Mouse (Mus musculus): ENCODE data around the gene Supt5. TPM values are rescaled to one million over a fixed set of nuclear protein-coding genes. Genes with fewer than 3 reads are reported as not detected.

The Supt5 gene
- polyA plus RNA-seq, 1 experiment from 2014 or later: 62.6 TPM

DNA sequence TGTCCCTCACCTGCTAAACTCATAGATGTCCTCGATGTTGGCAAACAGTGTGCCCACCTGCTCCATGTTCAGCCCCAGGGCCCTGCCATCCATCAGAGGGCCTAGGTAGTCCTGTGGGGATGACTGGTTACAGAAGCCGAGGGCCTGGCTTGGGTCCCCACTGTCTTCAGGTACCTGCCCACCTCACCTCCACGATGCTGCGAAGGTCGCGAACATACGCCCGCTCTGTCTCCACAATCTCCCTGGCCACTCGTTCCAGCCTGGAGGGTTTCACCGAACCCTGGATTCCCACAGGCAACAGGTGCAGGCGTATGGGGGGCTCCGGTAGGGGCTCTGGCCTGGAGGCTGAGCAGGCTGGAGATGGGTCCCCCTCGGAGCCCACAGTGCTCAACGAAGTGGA is 31.5 kb upstream of the Supt5 start:
- ATAC-seq (no peak), DNase-seq (ENCODE audit: low spot score) (no peak)
- peak overlapping the region; percentile 70 for H3K4me2 ChIP-seq (ENCODE audit: low read length)
- 91% methylated on average over 14 of the region's 14 CpGs for WGBS
- peak overlapping the region; percentile 82 for H3K4me3 ChIP-seq (ENCODE audit: low read depth, low read length)
- H3K27me3 ChIP-seq (replicated peaks; ENCODE audit: control insufficient read depth, insufficient read depth, low read length): no peaks in the 10 kb centered on the region
- peaks cover 11% of the 10 kb centered on the region for H3K4me1 ChIP-seq (ENCODE audit: control insufficient read depth, insufficient read depth, low read length)
- 0 out of 2 replicates have a peak overlapping the region, but pooled peaks have one; percentile 25 for H3K9ac ChIP-seq (ENCODE audit: low read length)
- H3K27ac ChIP-seq (ENCODE audit: low read depth, low read length): no peak overlapping the region
- peaks cover 48% of the 10 kb centered on the region for H3K36me3 ChIP-seq (ENCODE audit: control insufficient read depth, insufficient read depth, low read length)
- no peaks in the 10 kb centered on the region for H3K9me3 ChIP-seq (replicated peaks; ENCODE audit: control insufficient read depth, low read length)

GRCm38 (mm10) chr7:28368276-28368920 is 29.9 kb upstream of the Supt5 start:
- DNase-seq (ENCODE audit: low spot score): no peak
- no peaks in the 10 kb centered on the region for H3K27me3 ChIP-seq (replicated peaks; ENCODE audit: control insufficient read depth, insufficient read depth, low read length)
- no peak for ATAC-seq
- H3K27ac ChIP-seq (ENCODE audit: low read depth, low read length): no peak overlapping the region
- no peaks in the 10 kb centered on the region for H3K9me3 ChIP-seq (replicated peaks; ENCODE audit: control insufficient read depth, low read length)
- WGBS: 91% methylated on average over 16 of the region's 16 CpGs
- no peak overlapping the region for H3K4me3 ChIP-seq (ENCODE audit: low read depth, low read length)
- H3K4me2 ChIP-seq (ENCODE audit: low read length): no peak overlapping the region
- peaks cover 11% of the 10 kb centered on the region for H3K4me1 ChIP-seq (ENCODE audit: control insufficient read depth, insufficient read depth, low read length)
- peaks cover 64% of the 10 kb centered on the region for H3K36me3 ChIP-seq (ENCODE audit: control insufficient read depth, insufficient read depth, low read length)
- H3K9ac ChIP-seq (ENCODE audit: low read length): no peak overlapping the region

DNA sequence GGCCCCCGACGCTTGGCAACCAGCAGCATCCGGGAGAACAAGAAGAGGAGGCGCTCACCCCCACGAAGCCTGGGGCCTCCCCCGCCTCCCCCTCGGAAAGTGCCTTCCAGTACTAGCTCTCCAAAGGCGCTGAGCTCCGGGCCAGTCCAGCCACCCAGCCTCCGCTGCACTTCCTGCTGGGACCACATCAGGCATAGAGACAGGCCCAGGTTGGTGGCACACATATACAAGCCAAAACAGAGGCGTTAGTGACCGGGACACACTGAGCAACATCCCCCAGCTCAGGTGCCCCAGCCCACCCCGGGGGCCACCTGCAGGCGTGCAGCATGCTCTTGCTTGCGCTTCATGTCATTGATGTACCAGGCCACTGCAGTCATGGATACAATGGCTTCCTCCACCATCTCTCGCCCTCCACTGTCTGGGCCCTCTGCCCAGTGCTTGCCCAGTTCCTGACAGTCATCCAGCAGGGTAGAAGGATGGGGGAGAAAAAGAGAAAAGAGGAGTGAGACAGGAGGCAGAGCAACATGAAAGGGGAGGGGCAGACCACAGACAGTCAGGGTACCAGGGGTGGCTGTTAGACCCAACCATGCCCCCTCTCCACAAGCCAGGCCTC is 29.2 kb upstream of the Supt5 start:
- no peak for DNase-seq (ENCODE audit: low spot score)

DNA sequence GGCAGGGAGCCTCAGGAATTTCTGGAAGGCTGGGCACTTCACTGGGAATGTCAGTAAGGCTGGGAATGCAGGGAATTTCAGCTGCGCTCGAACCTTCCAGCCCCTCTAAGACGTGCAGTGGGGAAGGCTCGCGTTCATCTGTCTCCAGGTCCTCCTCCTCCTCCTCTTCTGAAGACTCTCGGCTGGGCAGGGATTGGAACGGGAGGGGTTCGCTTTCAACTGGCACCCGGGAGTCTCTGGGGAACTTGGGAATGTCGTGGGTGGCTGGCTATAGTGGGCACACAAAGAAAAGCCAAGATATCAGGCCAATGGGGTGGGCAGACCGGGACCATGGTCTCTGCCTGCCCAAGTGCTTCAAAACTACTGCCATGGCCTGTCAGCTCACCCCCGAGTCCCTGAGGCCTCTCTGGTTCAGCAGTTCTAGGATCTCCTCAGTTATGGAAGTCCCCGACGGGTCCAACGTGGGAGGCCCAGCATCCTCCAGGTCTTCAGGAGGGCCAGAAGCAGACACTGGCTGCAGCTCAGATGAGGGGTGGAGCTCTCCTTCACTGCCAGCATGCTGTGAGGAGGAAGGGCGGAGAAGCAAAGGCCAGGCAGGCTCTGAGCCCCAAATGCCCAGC is 24.0 kb upstream of the Supt5 start:
- Histone ChIP-seq H3K4me3 (ENCODE audit: low read depth, low read length) (no peak overlapping the region), H3K36me3 (ENCODE audit: control insufficient read depth, insufficient read depth, low read length) (peaks cover 82% of the 10 kb centered on the region), H3K9me3 (replicated peaks; ENCODE audit: control insufficient read depth, low read length) (no peaks in the 10 kb centered on the region), H3K4me2 (ENCODE audit: low read length) (no peak overlapping the region), H3K27me3 (replicated peaks; ENCODE audit: control insufficient read depth, insufficient read depth, low read length) (no peaks in the 10 kb centered on the region), H3K4me1 (ENCODE audit: control insufficient read depth, insufficient read depth, low read length) (peaks cover 3% of the 10 kb centered on the region; the same call in 1 of the 2 replicates), H3K9ac (ENCODE audit: low read length) (no peak overlapping the region), H3K27ac (ENCODE audit: low read depth, low read length) (no peak overlapping the region)
- WGBS: 91% methylated on average over 15 of the region's 16 CpGs
- ATAC-seq (no peak), DNase-seq (ENCODE audit: low spot score) (no peak)

More for the DNA sequence above, 29.2 kb upstream of the Supt5 start:
- Histone ChIP-seq H3K4me2 (ENCODE audit: low read length) (no peak overlapping the region), H3K4me1 (ENCODE audit: control insufficient read depth, insufficient read depth, low read length) (peaks cover 11% of the 10 kb centered on the region), H3K9me3 (replicated peaks; ENCODE audit: control insufficient read depth, low read length) (no peaks in the 10 kb centered on the region), H3K27me3 (replicated peaks; ENCODE audit: control insufficient read depth, insufficient read depth, low read length) (no peaks in the 10 kb centered on the region), H3K36me3 (ENCODE audit: control insufficient read depth, insufficient read depth, low read length) (peaks cover 68% of the 10 kb centered on the region), H3K9ac (ENCODE audit: low read length) (no peak overlapping the region), H3K4me3 (ENCODE audit: low read depth, low read length) (no peak overlapping the region), H3K27ac (ENCODE audit: low read depth, low read length) (no peak overlapping the region)
- 91% methylated on average over 16 of the region's 16 CpGs for WGBS
- no peak for ATAC-seq

DNA sequence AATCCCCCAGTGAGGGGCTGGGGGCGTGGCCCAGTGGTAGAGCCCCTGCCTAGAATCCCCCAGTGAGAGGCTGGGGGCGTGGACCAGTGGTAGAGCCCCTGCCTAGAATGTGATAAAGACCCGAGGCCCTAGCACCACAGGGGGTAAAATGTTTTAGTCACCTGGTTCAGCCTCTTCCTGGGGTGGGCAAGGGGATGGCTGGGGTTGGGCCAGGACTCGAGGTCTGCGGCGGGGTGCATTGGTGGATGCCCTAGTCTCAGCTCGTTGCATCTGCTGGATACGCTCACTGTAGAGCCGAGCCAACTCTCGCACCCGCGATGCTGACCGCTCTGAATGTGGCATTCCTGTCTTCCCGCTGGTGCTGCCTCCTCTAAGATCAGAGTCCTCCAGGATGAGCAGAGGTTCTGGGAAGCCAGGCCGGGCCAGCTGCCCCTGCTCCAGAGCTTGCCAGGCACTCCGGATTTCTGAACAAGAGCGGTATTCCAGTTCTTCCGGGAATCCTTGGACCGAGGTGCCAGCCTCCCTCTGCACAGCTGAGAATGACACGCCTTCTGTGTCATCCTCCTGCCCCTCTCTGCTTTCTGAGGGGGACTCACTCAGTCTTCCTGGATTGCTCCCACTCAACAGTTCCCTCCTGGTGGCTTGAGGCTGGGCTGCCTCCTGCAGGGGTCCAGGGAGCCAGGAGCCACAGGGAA is 23.2 kb upstream of the Supt5 start:
- Histone ChIP-seq H3K9me3 (replicated peaks; ENCODE audit: control insufficient read depth, low read length) (no peaks in the 10 kb centered on the region), H3K9ac (ENCODE audit: low read length) (no peak overlapping the region), H3K27me3 (replicated peaks; ENCODE audit: control insufficient read depth, insufficient read depth, low read length) (no peaks in the 10 kb centered on the region), H3K36me3 (ENCODE audit: control insufficient read depth, insufficient read depth, low read length) (peaks cover 75% of the 10 kb centered on the region), H3K4me3 (ENCODE audit: low read depth, low read length) (no peak overlapping the region), H3K27ac (ENCODE audit: low read depth, low read length) (no peak overlapping the region), H3K4me2 (ENCODE audit: low read length) (no peak overlapping the region), H3K4me1 (ENCODE audit: control insufficient read depth, insufficient read depth, low read length) (peaks cover 3% of the 10 kb centered on the region; the same call in 1 of the 2 replicates)
- no peak for DNase-seq (ENCODE audit: low spot score)
- WGBS: 96% methylated on average over 20 of the region's 20 CpGs
- ATAC-seq: no peak

DNA sequence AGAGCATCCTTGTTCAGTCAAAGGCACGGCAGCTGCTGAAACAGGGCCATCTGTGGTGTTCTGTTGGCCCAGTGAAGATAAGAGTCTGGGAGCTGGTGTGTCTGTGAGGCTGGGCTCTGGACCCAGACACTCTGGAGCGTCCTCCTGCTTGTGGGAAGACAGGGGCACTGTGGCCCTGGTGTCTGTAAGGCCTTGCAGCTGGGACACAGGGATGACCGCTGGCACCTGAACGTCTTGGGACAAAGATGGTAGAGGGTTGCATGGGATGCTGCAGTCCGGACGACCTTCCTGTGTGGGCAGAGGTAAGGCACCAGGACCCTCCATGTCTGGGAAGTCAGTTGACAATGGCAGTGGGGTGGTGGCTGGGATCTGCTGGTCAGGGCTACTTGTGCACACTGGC is 21.7 kb upstream of the Supt5 start:
- Histone ChIP-seq H3K4me1 (ENCODE audit: control insufficient read depth, insufficient read depth, low read length) (peaks cover 3% of the 10 kb centered on the region; the same call in 1 of the 2 replicates), H3K36me3 (ENCODE audit: control insufficient read depth, insufficient read depth, low read length) (peaks cover 61% of the 10 kb centered on the region), H3K27me3 (replicated peaks; ENCODE audit: control insufficient read depth, insufficient read depth, low read length) (no peaks in the 10 kb centered on the region), H3K9ac (ENCODE audit: low read length) (no peak overlapping the region), H3K27ac (ENCODE audit: low read depth, low read length) (no peak overlapping the region), H3K4me2 (ENCODE audit: low read length) (no peak overlapping the region), H3K4me3 (ENCODE audit: low read depth, low read length) (no peak overlapping the region), H3K9me3 (replicated peaks; ENCODE audit: control insufficient read depth, low read length) (no peaks in the 10 kb centered on the region)
- 90% methylated on average over 6 of the region's 6 CpGs for WGBS
- DNase-seq (ENCODE audit: low spot score): no peak
- no peak for ATAC-seq

- Histone ChIP-seq H3K9me3 (replicated peaks; ENCODE audit: control insufficient read depth, low read length) (no peaks in the 10 kb centered on the region), H3K9ac (ENCODE audit: low read length) (no peak overlapping the region), H3K27ac (ENCODE audit: low read depth, low read length) (no peak overlapping the region), H3K4me1 (ENCODE audit: control insufficient read depth, insufficient read depth, low read length) (peaks cover 3% of the 10 kb centered on the region; the same call in 1 of the 2 replicates), H3K36me3 (ENCODE audit: control insufficient read depth, insufficient read depth, low read length) (peaks cover 61% of the 10 kb centered on the region), H3K27me3 (replicated peaks; ENCODE audit: control insufficient read depth, insufficient read depth, low read length) (no peaks in the 10 kb centered on the region), H3K4me2 (ENCODE audit: low read length) (no peak overlapping the region), H3K4me3 (ENCODE audit: low read depth, low read length) (no peak overlapping the region)
- no peak for DNase-seq (ENCODE audit: low spot score)
- WGBS: 88% methylated on average over 10 of the region's 10 CpGs
- no peak for ATAC-seq
Observed at GRCm38 (mm10) chr7:28359854-28360253, 21.3 kb upstream of the Supt5 start.

- Histone ChIP-seq H3K27ac (ENCODE audit: low read depth, low read length) (no peak overlapping the region), H3K9ac (ENCODE audit: low read length) (no peak overlapping the region), H3K9me3 (replicated peaks; ENCODE audit: control insufficient read depth, low read length) (no peaks in the 10 kb centered on the region), H3K4me1 (ENCODE audit: control insufficient read depth, insufficient read depth, low read length) (peaks cover 3% of the 10 kb centered on the region; the same call in 1 of the 2 replicates), H3K4me3 (ENCODE audit: low read depth, low read length) (no peak overlapping the region), H3K36me3 (ENCODE audit: control insufficient read depth, insufficient read depth, low read length) (peaks cover 61% of the 10 kb centered on the region), H3K27me3 (replicated peaks; ENCODE audit: control insufficient read depth, insufficient read depth, low read length) (no peaks in the 10 kb centered on the region), H3K4me2 (ENCODE audit: low read length) (no peak overlapping the region)
- DNase-seq (ENCODE audit: low spot score) (no peak), ATAC-seq (no peak)
- 42% methylated on average over 7 of the region's 7 CpGs for WGBS
Observed at GRCm38 (mm10) chr7:28358431-28358830, 19.9 kb upstream of the Supt5 start.

Data from forebrain, embryonic 14.5 days (tissue).